Mouse (Mus musculus): ENCODE data around the gene Clk4.

The Clk4 gene

DNA sequence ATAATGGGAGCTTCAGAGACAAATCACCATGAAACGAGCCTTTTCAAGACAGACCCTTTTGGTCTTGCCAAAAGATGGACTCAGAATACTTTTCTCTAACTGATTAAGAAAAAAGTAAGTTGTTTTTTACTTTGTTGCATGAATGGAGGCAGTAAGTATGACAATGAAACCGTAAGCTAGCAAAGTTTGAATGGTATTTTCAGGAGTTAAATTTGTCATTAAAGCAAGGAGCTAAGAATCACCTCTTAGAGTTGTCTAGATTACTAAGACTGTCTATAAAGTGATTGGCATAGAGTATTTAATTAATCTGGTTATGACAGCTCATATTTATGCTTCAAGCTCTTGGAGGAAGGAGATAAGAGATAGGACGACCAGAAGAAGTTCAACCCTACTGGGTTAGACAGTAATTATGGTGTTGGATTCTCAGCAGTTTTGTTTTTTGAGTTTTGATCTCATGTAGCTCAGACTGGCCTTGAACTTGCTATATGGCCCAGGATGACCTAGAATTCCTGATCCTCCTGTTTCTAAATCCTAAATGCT is at the start of gene Clk4:
Clk4 (plus strand) TSS at position 51 of the 540 bp plus-strand sequence.
- no peak for DNase-seq (ENCODE audit: low read depth, low spot score)

DNA sequence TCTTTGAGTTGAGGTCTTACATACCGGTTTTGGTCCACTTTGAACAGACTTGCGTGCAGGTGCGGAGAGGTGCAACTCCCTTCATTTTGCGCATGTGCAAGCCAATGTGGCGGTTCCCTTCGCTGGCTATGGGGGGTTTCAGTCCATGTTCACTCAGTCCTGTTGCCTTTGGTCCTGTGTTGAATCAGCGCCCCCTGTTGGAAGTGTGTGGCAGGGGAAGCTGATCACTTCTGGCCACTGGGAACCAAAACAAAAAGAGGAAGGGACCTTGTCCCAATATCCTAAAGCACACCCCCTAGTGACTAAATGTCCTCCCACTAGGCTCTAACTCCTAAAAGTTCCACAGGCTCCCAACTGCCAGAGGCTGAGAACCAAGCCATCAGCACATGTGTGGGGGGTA is 47.5 kb upstream of the Clk4 start:
- DNase-seq (ENCODE audit: low read depth, low spot score): peak; percentile 2

DNA sequence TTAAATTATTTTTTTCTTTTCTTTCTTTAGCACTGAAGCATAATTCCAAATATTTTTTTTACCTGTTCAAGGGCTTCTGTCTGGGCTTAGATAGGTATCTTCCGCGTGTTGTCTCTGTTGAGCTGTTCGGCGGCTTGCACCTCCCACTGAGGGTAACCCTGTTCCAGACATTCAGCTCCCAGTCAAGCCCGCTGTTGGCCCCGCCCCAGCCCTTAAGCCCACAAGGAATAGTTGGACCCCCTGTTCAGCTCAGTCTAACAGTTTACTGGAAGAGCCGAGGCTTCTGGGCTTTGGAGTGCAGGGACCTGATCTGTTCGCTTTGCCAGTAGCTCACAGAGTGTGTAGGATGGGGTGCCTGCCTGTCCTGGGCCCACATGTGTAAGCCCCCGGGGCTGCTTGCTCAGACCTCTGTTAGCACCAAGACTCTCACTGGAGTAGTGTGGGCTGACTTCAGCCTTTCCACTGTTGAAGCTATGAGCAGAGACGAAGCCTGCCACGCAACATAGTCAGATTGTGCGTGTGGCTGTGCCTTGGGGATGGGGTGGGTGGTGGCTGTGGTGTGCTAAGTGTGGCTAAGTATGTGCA is 42.0 kb upstream of the Clk4 start:
- DNase-seq (ENCODE audit: low read depth, low spot score): no peak

DNA sequence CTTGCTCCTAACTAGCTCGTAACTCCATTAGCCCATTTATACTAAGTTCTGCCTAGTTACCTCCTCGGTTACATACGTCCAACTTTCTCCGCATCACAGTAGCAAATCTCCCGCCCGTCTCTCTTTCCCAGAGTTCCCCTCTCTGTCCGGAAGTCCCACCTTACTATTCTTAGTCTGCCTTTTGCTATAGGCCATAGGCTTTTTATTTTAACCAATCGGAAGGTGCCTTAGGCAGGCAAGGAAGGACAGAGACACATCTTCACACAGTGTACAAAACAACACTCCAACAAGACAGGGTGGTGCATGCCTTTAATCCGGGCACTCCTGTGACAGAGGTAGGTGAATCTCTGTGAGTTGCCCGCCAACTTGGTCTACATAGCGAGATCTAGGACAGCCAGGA is 41.2 kb upstream of the Clk4 start, which contains the start of gene Gm12569:
Gm12569 (plus strand) TSS at position 166 of the 400 bp plus-strand sequence.
- no peak for DNase-seq (ENCODE audit: low read depth, low spot score)

DNA sequence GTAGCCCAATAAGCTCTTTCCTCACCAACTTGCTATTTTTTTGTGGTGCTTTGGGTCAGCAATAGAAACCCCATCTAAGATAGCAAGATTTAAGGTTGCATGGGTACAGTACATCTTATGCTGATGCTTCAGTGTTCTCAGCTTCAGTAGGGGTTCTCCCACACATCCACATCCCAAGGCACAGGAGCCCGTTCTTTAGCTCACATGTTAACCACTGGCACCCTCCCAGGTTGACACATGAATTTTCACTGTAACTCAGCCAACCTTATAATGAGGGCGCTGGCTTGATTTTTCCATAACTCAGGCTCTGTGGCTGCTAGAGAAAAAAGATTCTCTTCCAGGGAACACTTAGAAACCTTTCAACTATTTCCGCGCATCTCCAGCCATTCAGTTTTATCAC is 34.4 kb upstream of the Clk4 start:
- DNase-seq (ENCODE audit: low read depth, low spot score): no peak

DNA sequence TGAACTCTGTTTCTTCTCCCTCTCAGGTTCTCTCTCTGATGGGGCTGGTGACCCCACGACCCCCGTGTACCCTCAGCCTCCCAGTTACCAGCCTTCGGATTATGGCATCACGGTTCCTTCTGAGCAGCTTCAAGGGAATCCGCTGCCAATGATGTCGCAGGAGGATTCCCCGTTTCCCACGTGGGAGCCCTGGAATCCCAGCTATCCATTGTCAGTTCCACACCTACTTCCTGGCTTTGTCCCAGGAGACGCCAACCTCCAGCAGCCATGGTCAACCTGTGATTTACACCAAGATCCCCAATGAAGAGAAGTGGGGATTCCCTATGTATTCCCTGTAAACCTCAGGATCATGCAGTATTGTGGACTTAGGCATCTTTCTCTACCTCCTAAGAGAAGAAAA is 26.9 kb upstream of the Clk4 start:
- no peak for DNase-seq (ENCODE audit: low read depth, low spot score)

DNA sequence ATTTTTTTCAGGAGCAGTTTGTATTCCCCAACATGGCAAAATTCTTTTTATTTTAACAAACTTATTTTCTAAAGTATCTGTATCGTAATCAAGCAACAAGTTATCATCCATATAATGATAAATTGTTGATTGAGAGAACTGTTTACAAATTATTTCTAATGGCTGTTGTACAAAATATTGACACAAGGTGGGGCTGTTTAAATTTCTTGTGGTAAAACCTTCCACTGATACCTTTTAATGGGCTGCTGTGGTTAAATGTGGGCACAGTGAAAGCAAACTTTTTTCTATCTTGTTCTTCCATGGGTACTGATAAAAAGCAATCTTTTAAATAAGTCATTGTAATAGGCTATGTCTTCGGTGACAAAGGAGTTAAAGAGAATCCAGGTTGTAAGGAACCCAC is 18.6 kb upstream of the Clk4 start:
- DNase-seq (ENCODE audit: low read depth, low spot score): peak; percentile 39

DNA sequence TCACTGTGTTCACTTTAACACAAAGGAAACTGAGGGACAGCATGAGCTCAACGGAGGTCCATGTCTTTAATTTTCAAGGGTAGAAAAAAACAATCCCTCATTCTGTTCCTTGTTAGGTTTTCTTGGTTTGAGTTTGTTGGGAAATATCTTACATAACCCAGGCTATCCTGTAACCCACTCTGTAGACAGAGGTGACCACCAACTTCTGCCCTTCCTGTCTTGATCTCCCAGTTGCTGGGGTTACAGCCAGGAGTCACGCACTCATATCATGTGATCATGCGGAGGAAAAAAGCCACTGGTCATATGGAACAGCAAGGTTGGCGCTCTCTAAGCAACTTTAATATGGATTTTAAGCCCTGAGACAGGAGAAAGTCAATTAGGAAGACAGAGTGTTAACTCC is 4.5 kb upstream of the Clk4 start:
- no peak for DNase-seq (ENCODE audit: low read depth, low spot score)

DNA sequence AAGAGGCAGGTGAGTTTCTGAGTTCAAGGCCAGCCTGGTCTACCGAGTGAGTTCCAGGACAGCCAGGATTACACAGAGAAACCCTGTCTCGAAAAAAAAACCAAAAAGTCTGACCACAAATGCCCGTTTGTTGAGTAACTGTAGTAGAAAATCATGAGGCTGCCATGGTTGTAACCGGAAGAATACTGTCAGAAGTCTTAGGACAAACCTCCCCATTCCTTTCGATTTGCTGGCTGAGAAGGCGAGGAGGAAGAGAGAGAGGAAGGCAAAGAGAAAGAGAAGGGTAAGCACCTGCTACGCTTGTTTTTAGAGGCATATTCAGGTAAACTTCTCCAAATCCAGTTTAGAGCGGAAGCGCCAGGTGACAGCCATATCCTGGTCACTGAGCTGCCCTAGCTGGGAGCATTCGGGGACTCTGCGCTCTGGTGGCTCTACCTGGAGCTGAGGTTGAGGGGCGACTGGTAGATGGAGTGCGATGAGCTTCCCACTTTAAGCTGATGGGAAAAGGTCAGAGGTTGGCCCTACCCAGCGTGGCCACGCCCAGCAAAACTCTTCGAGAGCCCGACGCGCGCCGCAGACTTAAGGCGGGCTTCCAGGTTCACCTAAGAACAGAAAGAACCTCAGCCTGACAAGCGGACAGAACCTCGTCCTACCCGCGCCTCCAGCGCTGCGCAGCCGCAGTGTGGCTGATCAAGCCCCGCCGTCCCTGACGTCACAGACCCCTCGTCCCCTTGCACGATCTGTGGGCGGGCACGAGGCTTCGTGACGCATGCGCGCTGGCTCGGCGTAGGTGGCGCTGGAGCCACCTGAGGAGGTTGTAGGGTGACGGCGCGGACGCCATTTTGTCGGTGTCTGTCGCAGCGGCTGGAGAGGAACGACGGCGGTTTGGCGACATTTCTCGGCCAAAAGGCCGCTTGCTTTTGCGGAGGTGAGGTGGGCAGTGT is 1.1 kb downstream of the Clk4 start, which contains the start of gene BC049762:
BC049762 (minus strand) TSS at position 705 of the 944 bp plus-strand sequence.
- peak; percentile 100 for DNase-seq (ENCODE audit: low read depth, low spot score)

DNA sequence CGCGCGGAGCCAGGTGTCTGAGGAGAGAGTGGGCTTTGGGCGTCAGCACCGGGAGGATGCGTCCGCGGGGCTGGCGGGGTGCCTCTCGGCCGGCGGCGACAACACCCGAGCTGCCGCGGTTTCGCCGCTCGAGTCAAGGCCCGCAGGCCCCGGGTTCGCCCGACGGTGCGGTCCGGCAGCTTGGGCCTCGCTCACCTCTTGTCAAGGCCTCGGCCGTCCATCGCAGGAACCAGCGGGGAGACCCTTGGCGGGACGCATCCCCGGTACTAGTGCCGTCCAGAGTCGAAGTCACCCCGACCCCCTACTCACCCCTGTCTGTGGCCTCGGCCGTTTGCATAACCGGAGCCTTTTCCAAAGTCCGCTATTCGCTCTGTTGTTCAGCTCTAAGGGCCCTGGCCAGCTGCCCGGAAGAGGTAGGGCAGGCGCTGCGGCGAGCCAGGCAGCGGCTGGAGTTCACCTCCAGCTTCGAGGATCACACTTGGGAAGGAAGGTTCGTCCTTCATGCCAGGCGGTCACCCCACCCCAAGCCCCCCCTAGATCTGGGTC is 1.8 kb downstream of the Clk4 start:
- no peak for DNase-seq (ENCODE audit: low read depth, low spot score)

DNA sequence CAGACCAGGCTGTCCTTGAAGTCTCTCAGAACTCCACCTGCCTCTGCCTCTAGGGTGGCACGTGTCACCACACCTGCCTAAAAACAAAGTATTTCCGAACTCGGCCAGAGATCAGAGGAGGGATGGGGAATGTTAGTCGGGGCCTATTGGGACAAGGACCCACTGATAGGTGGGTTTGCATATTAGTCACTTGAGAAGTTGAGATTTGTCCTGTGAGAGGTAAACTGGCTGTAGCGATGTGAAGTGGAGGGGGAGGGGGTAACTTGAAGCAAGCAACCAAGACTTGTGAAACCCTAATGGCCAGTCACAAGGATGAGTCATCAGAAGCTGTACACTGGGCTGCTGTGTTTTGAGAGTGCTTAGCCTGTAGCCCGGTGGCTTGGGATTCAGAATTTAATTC is 2.8 kb downstream of the Clk4 start:
- peak; percentile 51 for DNase-seq (ENCODE audit: low read depth, low spot score)

DNA sequence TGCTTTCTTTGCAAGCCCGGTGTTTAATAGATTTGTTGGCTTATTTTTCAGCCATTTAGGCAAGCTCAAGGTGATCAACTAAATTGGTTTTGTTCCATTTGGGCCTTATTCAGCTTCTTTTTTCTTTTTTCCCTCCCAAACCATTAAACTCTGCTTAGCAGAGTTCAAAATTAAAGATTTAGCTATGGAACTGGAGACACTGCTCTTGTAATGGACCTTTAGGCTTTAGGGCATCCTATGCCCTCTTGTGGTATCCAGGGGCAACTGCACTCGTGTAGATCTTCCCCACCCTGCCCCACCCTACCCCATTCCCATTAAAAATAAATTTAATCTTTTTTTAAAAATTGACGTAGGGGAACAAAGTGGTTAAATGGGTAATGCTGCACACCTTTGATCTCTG is 3.8 kb downstream of the Clk4 start:
- DNase-seq (ENCODE audit: low read depth, low spot score): peak; percentile 47

DNA sequence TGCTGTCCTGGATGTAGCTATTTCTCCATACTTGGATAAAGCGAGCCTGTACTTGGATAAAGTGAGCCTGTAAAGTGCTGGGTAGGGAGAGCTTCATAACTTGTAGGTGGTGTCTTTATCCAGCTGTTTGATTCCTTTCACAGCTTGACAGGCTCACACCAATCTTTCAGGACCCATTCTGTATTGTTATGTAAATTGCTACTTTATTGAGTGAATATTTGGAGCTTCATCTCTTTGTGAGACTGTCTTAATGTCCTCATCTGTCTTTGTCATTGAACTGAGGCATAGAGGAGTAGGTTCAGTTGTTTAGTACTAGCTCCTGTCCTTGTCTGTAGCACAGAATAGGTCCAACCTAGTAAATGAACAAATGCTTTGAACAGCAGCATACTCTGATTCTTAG is 12.9 kb downstream of the Clk4 start:
- DNase-seq (ENCODE audit: low read depth, low spot score): no peak

DNA sequence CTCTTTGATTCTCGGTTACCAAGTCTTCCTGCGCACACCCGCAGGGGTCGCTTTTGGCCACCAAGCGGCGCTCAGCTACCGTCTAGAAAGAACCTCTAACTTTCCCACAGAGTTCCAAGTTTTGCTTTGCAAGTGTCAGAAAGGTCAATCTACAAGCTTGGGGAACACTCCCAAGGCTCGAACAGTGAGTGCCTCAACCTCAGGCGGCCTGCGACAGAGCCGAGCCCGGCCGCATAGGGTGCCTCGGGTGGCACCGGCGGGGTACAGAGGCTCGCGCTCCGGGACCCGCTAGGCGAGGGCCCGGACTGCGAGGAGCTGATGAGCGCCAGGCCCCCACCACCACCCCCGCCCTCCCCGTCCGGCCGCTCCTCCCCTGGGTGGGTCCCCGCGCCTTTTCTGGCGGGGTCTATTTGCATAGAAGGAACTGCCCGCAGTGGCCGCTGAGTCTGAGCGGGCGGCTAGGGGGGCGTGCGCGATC is 28.1 kb downstream of the Clk4 start, which contains the start of gene Col23a1:
Col23a1 (plus strand) TSS at position 357 of the 478 bp plus-strand sequence.
- DNase-seq (ENCODE audit: low read depth, low spot score): peak; percentile 28

DNA sequence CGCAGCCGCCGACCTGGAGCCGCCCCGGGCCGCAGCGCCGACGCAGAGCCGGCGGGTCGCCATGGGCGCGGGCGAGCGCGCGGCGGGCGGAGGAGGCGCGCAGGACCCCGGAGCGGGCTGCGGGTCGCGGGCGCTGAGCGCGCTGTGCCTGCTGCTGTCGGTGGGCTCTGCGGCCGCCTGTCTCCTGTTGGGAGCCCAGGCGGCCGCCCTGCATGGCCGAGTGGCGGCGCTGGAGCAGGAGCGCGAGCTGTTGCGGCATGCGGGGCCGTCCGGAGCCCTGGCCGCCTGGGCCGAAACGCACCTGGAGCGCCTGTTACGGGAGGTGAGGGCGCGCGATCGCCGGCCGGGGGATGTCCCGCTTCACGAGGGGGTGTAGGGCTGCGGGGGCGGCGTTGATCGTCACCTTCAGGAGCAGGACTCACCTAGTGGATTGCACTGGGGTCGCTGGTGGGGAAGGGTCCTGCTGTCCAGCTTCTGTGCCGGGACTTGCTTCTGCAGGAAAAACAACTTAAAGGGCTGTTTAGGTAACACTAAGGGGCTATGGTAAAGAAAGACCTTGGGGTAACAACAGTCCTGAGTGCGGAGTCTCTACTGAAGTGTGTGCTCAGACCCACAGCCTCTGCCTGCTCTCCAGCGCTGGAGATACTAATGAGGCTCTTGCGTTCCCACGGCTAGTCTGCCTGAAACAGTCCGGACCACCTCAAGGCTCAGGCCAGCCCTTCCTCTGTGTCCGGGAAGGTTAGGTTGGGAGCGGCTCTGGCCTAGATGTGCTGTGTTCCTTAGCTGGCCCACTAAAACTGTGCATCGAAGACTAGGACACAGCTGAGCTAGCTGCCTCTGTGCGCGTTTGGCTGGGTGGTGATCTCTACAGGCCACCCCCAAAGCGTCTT is 28.8 kb downstream of the Clk4 start:
- peak; percentile 14 for DNase-seq (ENCODE audit: low read depth, low spot score)

DNA sequence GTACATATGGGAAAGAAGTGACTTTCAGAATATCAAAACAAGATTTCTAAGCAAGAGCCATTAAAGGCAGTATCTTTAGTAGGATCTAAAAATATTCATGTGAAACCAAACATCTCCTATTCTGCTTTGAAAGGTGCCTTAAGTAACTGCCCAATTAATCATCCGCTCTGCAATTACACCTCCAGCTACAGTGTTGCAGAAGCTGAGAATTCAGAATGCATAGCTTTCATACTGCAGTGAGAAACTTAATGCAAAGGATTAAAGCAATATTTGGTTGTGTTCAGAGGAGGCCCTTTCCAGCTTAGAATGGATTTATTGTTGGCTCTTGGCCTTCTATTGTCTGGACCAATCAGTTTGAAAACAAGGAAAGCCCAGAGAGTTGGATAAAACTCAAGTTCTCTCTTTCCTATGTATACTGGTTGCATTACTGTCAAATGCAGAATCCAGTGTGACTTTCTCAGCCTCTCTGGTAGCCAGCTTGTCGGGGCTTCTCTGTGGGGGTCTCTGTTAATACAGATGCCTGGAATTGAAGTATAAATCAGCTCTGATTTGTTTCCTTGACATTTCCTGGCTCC is 32.5 kb downstream of the Clk4 start:
- no peak for DNase-seq (ENCODE audit: low read depth, low spot score)

DNA sequence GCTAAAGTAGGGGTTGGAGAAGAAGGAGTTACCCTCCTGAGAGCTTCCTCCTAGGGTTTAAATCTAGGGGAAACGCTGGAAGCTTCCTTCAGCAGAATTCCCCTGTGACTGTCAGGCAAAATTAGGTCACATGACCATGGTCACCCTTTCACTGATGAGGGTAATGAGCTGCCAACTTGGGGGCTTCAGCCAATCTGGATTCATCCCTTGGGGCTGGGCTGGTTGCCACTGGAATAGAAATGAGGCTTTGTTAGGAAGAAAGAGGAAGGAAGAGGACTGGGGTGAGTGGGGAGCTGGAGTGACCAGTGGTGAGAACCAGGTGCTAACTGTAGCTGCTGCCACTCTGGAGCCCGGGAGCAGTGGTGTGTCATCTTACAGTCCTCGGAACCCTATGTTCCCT is 34.2 kb downstream of the Clk4 start:
- DNase-seq (ENCODE audit: low read depth, low spot score): no peak

DNA sequence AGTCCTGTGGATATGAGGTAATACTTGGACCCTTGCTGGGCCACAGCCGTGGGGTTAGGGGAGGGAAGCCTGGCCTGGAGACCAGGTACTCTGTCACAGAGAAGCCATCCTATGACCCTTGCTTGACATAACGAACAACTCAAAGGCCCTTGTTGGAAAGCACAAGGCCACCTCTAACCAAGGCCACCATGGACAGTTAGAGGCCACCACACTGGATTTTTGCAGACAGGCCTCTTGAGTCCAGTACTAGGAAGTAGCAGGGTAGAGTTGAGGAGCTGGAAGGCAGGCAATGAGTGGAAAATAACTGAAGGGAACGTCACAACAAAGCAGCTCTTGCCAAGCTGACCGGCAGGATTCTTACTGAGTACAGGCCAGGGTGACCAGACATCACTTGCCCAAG is 37.2 kb downstream of the Clk4 start:
- DNase-seq (ENCODE audit: low read depth, low spot score): no peak

DNA sequence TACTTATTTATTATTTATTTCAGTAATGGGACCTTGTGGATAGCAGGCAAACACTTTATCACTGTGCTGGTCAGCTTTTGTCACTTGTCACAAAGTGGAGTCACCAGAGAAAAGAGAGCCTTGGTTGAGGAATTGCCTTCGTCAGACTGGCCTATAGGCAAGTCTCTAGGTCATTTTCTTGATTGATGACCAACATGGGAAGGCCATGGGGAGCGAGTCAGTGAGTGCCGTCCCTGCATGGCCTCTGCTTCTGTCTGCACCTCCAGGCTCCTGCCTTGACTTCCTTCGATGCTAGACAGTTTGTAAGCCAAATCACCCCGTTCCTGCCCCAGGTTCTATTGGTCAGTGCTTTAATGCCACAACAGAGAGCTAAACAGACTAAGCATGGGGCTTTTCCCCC is 40.9 kb downstream of the Clk4 start:
- no peak for DNase-seq (ENCODE audit: low read depth, low spot score)

DNA sequence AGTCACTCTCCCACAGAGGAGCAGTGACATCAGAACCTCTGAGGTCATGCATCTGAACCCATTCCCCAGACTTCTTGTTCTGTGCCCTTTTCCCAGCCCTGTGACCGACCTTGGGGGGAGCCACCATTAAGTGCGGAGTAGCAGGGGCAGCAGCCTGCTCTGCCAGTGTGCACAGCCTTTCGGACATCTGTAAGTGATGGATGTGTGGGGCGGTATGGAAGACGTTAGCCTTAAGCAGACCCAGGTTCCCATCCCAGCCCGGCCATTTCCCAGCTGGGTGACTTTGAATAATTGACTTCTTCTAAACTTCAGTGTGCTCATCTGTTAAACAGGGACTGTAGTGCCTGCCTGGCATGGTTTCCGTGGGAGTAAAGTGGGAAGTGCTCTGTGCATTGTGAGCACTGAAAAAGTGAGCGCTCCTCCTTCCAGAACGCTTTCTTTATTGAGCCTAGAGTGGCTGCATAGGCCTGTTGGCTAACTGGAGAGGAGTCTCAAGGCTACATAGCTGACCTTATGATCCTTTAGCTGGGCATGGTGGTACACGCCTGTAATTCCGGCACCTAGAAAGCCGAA is 42.5 kb downstream of the Clk4 start:
- DNase-seq (ENCODE audit: low read depth, low spot score): no peak

Data from CD4-positive, CD25-positive, alpha-beta regulatory T cell, adult 2 months (primary cell).